Mouse (Mus musculus) cerebellum, postnatal 25 days (tissue): Measurements from ENCODE around the gene Cd93.

Source experiments
- DNase-seq, 2 experiments: peaks; one replicate each; pipeline ENCODE4 v3.0.0; 2021; ENCODE audit warnings: mixed read lengths in 2 of 2

The Cd93 gene

DNA sequence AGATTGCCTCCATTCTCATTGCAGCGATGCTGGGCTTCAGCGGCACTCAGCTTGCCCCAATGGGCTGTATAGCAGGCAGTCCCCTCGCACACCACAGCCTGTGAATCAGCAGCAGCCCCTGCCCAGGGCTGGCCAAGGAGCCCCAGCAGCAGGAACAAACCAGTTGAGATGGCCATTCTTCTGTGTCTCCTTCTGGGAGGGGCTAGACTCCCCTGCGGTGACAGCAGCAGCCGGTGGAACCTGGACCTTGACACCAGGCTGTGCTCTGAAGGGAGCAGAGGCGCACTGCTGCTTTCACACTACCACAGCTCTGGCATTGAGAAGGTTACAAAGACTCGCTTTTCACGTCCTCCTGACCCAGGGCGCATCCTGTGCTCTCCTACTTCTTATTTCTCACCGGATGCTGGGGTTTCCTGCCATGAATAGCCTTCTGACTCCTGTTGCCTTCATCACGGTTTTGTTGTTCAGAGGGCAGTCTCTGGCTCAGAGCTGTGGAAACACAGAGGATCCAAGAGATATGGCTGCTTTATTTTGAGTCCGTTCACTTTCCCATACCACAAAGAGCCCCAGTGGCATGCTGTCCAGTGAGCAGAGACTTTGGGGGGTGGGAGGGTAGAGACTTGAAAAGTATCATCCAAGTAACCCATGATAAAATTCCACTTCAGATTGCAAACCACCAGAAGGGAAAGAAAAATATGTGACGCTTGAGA, at the start of gene Cd93:
Gene Cd93 (minus strand): TSS at position 315 of the 710 bp plus-strand sequence.
- DNase-seq = no peak

DNA sequence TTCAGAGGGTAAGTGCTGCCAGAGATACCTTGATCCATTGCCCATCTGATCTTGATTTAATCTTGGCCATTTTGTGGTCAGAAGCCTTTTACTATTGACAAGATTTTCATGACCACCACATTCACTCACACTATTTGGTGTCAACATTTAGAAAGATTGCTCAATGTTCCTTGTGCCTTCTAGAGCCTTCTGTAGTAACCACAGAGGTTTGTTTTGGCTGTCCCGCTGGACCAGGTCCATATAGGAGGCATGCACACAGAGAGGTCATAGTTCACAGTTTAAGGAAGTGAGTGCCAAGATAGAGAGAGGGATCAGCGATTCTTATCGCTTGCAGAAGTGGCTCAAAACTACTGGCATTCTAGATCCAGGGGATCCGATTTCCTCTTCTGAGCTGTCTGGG, 48.7 kb upstream of the Cd93 start:
- no peak for DNase-seq

DNA sequence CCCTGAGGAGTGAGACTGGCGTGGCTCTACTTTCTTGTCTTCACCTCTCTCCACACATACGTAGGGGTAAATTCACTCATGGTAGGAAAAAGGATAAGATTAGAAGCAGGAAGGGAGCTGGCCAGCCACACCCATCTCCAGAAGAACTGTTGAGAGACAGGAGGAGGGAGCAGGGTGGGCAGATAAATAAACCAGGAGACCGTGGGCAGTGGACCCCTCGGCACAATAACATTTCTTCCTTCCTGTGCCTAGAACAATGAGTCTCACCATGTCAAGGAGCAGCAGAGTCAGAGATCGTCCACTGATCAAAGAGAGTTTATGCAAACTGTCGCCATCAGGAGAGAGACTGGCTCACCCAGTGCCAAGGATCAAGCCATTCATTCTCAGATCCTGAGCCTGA, 46.8 kb upstream of the Cd93 start:
- DNase-seq = no peak

DNA sequence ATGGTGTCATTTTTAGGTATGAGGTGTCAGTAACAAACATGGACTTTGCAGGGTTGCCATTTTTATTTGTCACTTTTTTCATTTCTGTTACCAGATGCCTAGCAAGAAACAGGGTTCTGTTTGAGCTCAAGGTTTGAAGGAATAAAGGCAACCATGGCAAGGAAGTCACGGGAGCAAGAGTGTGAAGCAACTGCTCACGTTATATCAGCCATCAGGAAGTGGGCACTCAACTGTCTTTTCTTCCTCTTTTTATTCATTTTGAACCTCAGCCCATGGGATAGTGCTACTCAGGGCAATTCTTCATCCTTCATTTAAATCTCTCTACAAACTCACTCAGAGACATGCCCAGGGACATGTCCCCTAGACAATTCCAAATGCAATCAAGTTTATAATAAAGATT, 45.5 kb upstream of the Cd93 start:
- DNase-seq = no peak

DNA sequence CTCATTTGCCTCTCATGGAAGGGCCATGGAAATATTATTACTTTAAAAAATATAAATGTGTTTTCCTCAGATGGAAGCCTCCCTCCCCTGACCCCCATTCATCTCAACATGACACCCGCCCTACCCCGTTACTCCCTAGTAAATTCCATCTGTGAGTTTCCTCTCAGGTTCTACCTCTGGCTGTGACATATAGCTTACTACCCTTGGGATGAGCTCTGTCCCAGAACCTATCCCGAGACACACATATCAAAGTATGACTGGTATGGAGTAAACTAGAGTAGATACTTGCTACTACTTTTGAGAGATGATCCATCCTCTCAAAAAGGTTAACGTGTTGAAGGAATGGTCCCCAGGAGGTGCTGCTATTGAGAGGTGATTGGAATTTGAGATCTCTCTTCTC, 42.2 kb upstream of the Cd93 start:
- DNase-seq = no peak

DNA sequence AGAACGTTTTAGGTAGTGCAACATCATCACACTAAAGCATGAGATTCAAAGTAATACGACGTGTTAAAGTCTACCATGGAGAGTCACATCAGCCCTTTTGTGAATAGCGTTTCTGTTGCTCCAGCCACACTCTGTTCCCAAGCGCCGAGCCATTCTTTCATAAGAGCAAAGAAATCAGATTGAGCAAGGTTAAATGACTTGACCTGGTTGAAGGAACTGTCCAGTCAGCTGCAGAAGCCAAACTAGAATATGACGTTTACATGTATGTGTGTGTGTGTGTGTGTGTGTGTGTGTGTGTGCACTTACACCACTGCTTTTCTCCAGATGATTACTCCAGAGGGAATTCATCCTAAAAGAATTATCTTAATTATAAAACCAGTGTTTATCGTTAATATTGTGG, 37.0 kb upstream of the Cd93 start:
- DNase-seq = no peak

DNA sequence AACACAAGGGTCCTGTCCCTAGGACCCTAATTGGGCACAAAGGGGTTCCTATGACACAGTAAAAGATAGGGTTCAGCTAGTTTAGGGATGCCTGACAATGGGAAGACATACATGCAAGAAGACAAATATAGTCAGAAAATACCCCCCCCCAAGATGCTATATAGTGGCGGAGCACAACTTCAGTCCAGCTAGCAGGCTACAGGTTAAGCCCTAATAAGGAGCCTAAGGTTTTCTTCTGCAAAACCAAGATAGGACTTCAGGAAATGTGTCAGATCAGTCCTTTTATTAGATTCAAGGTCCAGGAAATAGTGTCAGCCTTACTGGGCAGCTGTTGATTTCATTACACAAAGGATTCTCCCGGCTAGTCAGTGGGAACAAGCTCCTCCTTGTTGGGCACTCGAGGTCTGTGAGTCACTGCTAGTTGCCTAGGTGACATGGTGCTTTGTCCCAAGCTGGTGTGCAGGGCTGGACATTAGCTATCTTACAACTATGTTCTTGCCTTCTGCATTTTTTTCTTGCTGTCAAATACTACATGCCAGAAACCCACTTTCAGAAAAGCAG, 34.9 kb upstream of the Cd93 start:
- DNase-seq = peak in 1 of 2 experiments; percentile 3

DNA sequence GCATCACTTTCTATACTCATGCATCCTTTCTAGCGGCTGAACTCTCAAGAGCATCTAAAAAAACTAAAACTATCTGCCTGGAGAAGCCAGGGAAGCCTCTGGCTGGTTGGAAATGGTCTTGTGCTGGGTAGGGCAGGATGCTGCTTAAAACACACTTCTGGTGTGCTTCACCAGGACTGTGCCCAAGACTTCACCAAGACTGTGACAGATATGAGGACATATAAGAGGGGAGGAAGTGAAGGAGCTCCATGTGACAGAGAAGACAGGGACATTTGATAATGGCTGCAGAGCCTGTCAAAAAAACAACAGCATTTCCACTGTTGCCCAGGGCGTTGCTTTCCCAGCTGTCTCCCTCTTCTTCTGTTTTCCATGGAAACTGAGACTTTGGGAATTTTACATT, 34.0 kb upstream of the Cd93 start:
- DNase-seq = no peak

DNA sequence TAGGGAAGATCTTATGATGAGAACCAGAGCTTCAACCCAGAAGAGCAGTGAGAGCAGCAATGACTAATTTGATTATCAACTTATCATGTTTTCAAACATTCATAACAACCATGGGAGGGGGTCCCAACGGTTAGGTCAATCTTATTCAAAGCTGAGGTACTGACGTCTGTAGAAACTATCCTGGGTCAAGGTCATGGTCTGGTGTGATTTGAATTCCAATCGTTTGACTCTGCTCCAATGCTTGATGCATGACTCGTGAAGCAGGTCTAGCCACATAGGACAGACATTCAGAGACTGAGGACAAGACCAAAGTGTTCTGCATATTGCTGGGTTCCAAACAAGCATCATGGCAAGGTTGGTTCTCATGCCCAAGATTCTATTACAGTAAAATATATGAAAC, 33.2 kb upstream of the Cd93 start:
- no peak for DNase-seq

DNA sequence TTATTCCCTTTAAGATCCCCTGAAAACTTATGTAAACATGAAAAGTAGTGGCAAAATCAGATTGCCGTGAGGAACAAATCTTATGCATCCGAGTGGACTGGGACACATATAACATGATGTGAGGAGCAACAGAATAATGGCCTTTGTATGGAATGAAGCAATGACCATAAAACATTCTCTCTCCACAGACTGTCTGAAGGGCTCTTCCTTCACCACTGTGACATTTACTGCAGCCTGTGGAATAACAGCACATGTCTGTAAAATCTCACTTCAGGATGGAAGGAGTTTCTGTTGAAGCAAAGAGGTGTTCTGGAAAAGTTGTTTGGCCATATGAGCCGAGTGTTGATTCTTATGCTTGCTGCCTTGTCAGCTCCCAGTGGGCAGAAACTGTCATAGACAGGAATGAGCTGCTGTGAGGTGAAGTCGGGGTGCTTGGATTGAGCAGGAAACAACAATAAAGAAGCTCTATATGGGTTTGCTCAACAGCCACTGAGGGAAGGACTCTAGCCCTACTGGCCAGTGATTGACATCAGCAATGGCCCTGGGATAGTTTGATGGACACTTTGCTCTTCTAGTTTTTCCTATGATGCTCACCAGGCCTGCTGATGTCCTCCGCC, 32.6 kb upstream of the Cd93 start:
- DNase-seq = no peak

DNA sequence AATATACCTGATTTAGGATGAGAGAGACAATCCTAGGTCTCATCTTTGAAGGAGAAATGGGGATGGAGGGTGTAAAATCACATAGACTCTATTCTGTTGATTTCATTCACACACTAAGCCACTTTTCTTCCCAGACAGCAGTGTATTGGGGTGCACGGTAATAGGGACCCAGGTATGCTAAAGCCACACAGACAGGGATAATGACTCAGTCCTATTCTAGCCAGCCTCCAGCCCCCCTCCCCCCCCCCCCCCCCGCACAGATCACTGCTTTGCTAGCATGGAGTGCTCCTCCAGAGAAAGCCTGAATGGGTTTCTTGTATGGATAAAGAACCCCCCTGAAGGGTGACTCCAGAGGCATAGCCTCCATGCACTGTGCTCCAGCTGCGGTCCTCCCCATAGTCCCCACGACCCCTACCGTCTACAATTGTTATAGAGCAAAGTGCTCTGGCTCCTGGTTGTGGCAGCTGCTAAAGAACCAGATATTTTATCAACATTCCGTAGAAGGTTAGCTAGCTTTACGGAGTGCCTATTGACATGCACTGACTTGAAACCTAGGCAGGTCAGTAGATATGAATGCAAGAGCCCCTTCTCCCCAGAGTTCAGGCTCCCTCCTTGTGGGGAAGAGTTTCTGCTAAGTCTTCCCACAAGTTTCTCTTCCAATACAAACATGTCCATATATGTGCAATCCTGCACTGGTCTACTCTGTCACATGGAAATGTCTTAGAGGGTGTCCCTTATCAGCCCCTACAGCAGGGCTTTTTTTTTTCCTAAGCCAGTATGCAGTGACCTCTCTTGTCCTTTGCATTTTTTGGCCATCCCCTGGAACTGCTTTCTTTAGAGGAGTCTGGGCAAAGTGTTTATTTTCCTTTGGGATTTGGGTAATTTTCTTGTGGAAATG, 26.2 kb upstream of the Cd93 start:
- no peak for DNase-seq

DNA sequence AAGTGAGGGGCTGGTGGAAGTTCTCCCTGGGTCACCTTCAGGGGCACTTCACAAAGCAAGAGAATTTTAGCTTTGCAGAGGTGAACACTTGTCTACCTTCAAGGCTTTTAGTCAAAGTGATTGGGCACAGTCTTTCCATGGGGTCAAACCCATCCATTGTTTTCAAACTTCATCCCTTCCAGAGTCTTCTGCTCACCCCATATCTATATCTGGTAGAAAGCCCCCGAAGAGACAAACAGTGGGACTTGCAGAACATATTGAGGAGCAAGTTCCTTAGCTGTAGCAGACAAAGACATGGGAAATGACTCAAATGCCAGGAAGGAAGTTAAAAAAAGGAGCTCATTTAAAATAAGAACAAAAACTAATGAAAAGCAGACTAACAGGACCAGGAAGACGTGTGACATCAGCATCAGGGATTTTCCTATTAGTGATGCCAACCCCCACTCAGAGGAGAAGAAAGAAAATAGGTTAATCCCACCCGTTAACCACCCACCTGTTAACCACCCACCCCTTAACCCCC, 24.6 kb upstream of the Cd93 start:
- no peak for DNase-seq

DNA sequence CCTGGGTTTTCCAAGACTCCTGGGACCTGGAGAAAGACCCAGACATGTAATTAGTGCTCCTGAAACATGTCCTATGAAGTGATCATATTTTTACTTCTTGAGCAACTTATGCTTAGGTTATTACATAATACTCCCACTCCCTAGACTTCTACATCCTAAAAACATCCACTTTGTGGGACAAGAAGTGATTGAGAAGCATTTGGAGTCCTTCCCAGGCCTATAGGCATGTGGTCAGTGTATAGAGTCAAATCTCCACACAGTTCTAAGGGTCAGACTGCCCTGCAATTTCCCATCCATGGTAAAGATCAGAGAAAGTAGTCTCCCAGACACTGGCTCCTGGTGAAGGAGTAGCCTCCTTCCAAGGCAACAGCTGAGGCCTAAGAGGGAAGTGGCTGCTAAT, 12.0 kb upstream of the Cd93 start:
- DNase-seq = no peak

DNA sequence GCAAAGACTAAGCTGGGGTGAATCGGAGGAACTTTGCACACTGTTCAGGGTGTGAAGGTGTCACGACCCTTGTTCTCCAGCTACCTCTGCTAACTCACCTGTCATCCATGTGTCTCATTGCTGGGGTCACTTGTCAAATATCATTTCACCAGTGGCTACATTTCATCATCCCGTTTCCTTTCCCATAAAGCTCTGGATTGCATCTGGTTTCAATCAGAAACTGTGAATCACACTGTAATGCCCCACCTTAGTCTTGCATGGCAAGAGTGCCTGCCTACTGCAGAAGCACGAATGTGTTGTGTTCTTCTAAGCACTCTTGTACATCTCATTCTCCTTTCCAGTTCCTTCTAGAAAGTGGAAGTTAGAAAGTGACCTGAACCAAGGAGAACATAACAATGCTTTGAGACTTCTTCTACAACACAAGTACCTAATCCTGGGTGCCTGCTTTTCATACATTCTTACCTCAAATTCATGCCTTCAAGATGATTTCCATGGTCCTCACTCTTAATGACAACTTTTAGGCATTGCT, 10.7 kb upstream of the Cd93 start:
- DNase-seq = no peak

DNA sequence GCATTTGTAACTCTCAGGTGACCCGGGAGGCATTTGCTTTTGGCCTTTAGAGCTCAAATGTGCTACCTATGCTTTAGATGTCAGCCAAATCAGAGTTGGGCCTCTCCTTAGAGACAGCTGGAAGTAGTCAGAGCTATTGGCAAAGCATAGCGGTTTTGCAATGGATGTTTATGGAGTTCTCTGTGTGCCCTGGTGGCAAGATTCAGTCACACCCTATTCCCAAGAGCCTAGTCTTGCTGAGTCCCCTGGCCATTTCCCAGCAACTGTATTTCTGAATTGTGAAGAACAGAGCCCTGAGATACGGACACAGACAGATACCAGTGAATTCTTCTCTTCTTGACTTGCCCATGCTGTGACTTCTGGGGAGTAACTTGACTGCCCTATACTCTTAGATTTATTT, 9.7 kb upstream of the Cd93 start:
- DNase-seq = no peak

DNA sequence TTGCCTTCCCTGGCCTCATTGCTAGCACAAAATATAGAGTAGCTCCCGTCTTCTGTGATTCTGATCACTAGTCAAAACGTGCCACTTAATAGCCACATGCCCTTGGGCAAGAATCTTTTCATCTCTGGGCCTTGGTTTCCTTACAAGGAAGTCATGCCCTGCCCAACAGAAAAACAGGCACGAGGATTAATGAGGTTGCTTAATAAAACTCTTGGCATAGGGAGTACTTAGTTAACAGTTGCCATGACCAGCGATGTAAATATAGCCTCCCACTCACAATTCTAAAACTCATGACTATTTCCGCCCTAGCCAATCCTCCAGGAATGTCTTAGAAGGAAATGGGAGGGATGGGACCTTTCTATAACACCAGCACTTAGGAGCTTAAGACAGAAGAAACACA, 8.1 kb upstream of the Cd93 start:
- DNase-seq = no peak

DNA sequence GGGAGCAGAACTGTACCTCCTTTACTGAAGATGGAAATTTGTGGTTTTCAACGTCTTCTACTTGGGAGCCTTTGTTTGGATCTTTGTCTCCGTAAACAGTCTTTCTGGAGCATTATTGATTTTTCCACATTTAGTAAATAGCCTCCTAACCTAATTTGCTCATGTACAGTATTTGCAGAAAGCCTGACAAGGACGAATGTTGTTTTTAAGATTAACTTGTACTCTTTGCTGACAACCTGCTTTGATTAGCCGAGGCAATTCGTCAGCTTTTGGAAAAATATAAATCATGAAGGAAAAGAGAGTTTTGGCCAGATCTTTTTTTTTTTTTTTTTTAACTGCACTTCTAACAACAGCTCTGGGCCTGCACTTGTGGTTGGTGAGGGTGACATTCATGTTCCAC, 7.3 kb upstream of the Cd93 start:
- no peak for DNase-seq

DNA sequence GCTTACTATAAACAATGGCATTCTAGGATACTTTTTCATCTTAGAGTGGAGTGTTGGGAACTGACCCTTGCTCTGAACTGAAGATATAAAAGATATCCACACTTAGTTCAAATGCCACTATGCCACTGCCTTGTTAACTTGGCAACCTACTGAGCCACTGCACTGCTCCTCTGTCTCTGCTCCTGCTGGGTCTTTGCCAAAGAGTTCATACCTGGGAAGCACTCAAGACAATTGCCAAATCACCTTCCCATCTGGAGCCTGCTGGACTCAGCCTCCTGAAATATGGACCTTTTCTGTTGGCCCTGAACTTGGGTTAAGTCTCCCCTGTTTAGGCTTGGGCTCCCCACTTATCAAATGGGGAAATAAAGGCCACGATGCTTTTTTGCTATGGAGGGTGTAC, 6.3 kb upstream of the Cd93 start:
- DNase-seq = no peak

DNA sequence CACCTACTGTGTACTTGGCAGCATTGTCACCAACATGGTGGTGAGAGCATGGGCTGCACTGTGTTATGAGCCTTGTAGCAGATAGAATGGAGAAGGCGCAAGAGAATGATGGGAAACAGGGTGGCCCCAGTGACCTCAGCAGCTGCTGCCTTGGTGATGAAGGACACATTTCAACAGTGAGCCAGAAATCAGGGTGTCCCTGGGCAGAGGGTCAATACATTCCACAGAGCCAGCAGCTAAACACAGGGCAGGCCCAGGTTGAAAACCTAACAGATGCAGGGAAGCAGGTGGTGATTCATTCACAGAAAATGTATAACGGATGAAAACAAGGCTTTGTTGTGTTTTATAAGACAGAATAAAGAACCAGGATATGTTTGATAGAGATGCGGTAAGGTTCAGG, 3.1 kb upstream of the Cd93 start:
- DNase-seq = no peak

DNA sequence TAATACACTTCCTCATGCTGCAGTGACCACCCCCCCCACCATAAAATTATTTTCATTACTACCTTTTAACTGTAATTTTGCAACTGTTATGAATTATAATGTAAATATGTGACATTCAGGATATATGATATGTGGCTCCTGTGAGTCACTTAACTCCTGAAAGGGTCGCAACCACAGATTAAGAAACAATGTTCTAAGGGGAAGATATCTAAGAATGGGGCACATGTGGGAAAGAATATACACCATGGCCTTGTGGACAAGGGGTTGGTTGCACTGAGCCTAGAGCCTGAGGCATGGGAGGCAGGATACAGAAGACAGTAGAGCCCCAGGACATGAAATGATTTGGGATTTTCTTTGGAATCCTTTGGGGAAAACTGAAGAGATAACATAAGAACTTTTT, 2.3 kb upstream of the Cd93 start:
- DNase-seq = no peak

DNA sequence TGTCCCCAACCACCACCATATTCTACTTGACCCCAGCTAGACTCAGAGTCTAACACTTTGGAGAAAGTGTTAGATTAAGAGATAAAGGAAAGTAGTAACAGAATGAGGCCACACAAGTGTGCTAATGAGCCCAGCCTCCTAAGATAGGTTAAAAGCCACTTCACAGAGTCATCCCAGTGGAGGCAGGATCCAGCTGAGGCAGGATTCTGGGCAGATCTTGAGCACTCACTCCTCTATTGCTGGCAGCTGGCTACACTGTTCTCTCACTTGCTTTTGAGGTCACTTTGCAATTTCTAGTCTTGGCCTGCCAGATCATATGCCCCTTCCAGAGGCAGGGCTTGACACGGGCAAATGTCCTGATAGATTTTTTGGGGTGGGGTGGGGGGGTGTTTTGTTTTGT, 1.1 kb upstream of the Cd93 start:
- DNase-seq = no peak

DNA sequence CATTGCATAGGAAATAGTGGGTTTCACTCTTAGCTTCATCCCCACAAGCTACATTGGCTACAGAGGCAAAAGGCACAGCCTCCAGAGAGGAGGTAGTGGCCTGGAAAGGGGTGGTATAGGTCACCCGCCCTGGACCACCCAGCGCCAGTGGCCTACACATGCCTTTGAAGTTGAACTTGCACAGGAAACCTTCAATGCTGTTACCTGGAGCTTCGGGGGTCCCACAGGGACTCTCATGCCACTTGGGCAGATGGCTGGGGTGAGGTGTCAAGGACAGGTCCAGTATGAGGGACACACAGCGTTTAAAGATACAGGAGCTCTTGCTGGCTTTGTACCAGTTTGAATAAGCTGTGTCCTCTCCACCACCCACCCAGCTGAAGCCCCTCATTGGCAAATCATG, 653 bp downstream of the Cd93 start:
- DNase-seq = no peak

DNA sequence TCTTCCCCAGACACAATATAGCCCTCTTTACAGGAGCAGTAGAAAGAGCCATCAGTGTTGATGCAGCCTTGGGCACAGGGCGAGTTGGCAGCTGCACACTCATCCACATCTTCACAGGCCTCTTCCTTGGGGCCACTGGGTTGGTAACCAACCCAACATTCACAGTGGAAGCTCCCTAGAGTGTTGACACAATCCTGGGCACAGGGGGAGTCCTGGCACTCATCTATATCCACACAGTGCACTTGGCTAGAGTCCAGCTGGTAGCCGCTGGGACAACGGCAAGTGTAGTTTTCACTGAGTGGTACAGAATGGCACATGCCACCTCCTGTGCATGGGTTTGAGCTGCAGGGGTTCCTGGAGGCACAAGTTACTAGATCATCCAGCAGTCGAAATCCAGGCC, 1.2 kb downstream of the Cd93 start:
- DNase-seq = peak; percentile 3 to 13
